15 mouse cellular contexts compared by ENCODE assay signal in the genomic region with DNA sequence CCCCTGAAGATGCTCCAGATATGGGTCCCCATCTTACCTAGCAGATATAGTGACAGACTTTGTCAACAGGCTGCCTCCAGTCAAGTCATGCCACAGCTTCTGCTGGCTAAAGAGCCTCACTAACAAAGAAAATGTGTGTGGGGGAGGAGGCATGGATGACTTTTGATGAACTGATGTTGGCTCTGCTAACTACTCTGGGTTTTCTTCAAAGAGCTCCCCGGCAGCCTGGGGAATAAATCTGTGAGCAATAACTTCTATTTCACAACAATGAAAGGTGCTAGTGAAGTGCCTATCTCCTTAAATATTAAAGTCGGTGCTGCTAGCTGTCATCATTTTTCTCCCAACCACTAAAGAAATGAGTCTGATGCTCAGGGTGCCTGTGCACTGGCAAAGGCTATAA.
"Had no signal": no experiment of that assay in that cellular context is flagged by ENCODE, and none has a peak within 500 bp of the region (broad histone marks: within the 10 kb centered on the region; RNA-seq: fewer than 3 reads in every experiment).

No protein-coding gene starts in this region.

- H3K4me3 ChIP-seq: liver, embryonic 12.5 days; megakaryocyte, embryonic 14.5 days; midbrain, embryonic 13.5 days; midbrain, embryonic 15.5 days; neural tube, embryonic 12.5 days; stomach, embryonic 15.5 days had no signal

- ATAC-seq: liver, embryonic 12.5 days; lung, postnatal 0 days; midbrain, embryonic 13.5 days; midbrain, embryonic 15.5 days had no signal

- H3K4me2 ChIP-seq: liver, embryonic 12.5 days; midbrain, embryonic 11.5 days; midbrain, embryonic 13.5 days; midbrain, embryonic 15.5 days; neural tube, embryonic 12.5 days; stomach, embryonic 15.5 days had no signal

- H3K9ac ChIP-seq: liver, embryonic 12.5 days; liver, embryonic 14.5 days; midbrain, embryonic 13.5 days; midbrain, embryonic 15.5 days; neural tube, embryonic 12.5 days; stomach, embryonic 15.5 days had no signal

- DNase-seq: lung, adult 18-20 months; right cerebral cortex, postnatal 14 days; thymus, adult 2 months; thymus, postnatal 25 days; thymus, postnatal 4 days had no signal

- H3K9me3 ChIP-seq: liver, embryonic 12.5 days; megakaryocyte, embryonic 14.5 days; midbrain, embryonic 13.5 days; midbrain, embryonic 15.5 days; neural tube, embryonic 12.5 days; stomach, embryonic 15.5 days had no signal

- H3K4me1 ChIP-seq: liver, embryonic 12.5 days; megakaryocyte, embryonic 14.5 days; midbrain, embryonic 13.5 days; midbrain, embryonic 15.5 days; neural tube, embryonic 12.5 days; stomach, embryonic 15.5 days had no signal

- H3K36me3 ChIP-seq: liver, embryonic 12.5 days; midbrain, embryonic 13.5 days; midbrain, embryonic 15.5 days; neural tube, embryonic 12.5 days; stomach, embryonic 15.5 days had no signal

- H3K27ac ChIP-seq: liver, embryonic 12.5 days; liver, embryonic 14.5 days; midbrain, embryonic 13.5 days; midbrain, embryonic 15.5 days; neural tube, embryonic 12.5 days; stomach, embryonic 15.5 days; stomach, postnatal 0 days had no signal

- H3K27me3 ChIP-seq: liver, embryonic 12.5 days; midbrain, embryonic 13.5 days; midbrain, embryonic 15.5 days; neural tube, embryonic 12.5 days; stomach, embryonic 15.5 days had no signal
